Mouse (Mus musculus): ENCODE data around the gene Apod.
"Not testable (repeated sequence)": the region's sequence is repeated elsewhere in the genome, so short reads cannot be mapped to it uniquely, and the experiment has no call there.

The Apod gene

DNA sequence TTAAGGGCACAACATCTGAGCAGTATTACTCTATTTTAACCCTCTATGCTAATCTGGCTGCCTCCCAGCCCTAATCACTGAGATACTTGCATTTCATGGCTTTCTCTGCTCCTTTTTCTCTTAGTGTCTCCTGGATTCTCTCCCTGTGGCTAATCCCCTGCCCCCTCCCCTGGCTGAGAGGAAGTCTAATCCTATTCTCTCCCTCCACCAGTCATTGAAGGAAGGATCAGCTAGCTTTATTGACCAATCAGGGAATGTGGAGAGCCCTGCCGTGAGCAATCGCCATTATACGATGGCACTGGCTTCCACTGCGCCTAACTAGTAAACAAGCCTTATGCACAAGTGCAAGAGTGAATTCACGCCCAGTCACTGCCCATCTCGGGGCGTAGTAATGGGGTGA, 6.3 kb upstream of the Apod start:
- no peak for DNase-seq

DNA sequence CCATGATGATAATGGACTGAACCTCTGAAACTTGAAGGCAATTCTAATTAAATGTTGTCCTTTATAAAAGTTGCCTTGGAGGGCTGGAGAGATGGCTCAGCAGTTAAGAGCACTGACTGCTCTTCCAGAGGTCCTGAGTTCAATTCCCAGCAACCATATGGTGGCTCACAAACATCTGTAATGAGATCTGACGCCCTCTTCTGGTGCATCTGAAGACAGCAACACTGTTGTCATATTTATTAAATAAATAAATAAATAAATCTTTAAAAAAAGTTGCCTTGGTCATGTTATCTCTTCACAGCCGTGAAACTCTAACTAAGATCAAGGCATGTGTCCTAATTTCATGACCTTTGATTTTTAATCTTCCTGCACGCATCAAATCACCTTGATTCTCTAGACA, 5.1 kb upstream of the Apod start:
- not testable (repeated sequence) for DNase-seq

DNA sequence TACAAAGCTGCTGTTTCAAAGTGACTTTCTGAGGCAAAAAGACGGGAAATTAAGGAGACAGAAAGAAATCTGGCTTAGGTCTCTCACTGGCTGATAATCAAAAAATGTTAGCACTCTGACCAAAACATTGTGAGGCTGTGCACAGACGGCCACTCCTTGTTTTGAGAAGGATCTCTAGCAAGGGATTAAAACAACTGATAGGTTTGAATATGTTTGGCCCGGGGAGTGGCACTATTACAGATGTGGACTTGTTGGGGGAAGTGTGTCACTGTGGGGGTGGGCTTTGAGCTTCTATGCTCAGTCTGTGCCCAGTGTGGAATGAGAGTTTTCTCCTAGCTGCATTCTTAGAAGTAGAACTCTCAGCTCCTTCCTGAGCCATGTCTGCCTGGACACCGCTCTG, 4.7 kb upstream of the Apod start:
- DNase-seq: no peak

DNA sequence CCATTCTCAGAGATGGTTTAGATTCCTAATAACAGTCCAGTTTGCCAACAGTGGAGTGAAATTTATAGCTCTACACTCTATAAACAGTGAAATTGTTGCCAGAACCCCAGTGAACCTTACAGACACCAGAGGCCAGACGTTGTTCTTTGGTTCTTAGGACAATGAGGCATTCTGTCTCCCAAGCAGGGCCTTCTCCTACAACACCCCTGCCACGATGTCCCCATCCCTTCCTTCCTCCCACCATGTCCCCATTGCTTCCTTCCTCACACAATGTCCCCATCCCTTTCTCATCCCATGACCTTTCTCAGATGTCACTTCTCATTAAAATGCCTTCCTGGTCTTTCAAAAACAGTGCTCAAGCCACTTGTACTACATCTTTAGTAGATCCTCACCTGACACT, 3.8 kb upstream of the Apod start:
- no peak for DNase-seq

DNA sequence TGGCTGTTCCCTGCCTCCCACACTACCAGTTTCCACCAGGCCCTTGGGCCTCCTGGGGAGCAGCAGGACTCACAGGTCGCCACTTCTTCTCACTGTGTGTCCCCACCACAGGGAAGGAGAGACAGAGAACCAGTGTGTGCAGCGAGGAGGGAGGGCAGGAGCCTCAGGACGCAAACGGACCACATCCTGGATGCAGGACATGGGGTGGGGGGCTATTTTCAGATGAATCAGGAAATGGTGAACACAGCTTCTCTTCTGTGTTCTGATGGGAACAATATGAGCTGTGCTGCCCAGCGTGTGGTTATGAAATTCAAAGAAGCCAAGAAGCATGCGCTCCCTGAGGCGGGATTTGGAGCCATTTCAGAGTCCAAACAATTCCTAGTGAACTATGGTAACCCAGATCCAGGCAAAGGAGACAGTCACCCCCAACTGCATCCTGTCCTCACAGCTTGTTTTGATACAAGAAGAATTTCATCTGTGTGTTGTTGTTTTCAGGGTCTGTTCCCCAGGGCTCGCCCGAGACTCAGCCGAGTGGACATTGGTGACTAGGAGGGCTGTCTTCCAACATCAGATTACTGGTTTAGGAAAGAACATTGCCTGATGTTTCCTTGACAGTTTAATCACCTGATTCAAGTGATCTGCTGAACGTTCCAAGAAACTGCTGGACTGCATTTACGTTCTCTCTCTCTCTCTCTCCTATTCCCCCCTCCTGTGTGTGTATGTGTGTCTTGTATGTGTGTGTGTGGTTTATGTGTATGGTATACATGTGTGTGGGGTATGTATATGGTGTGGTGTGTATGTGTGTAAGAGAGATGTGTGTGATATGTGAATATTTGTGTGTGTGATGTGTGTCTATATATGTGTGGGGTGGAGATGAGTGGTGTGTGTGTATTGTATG, 1.9 kb upstream of the Apod start:
- not testable (repeated sequence) for DNase-seq

DNA sequence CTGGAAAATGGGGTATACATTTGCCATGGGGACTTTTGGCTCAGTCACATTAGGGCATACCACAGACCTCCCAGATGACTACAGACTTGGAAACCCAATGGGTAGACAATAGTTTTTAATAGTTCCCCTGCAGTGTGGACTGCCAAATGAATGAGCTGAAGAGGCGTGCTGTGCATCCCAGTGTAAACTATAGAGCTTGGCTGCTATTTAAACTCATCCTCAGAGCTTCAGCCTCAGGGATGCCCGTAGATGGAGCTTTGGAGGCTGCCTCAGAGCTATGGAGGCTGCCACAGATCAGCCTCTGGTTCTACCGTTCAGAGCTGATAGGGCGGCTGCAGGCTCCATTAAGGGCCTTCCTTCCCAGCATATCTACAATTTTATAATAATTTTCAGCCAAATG, 686 bp upstream of the Apod start:
- no peak for DNase-seq

DNA sequence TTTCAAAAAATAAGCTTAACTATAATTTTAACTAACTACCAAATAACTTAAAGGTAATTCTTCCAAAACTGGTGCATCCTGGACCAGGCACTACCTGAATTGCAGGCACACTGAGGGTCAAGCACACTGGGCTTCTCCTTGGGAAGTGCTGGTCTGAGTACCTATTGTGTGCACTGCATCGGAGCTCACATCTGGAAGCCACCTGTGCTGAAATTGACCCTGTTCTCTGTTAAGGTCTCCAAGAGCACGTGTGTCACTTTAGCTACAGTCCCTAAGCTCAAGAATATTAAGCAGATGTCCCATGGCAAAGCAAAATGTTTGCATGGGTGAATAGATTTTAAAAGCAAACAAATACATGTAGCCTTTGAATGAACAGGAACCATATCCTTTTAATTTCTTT, 997 bp downstream of the Apod start:
- DNase-seq: no peak

DNA sequence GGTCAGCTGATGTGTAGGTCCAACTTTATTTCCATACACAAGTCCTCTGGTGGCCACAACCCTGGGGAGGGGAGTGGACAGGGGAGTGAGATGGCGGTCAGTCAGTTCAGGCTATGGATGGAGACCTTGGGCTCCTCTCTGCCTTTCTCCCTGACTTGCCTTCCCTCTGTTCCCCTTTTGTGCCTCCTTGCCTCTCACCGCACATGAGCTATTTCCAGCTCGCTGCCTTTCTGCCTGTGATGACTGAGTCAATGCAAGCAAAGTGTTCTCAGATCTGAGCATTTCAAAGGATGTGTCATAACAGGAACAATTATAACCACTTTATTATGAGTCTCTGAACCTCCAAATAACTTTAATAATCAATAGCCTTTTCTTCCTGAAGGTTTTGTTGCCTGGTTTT, 2.3 kb downstream of the Apod start:
- DNase-seq: no peak

DNA sequence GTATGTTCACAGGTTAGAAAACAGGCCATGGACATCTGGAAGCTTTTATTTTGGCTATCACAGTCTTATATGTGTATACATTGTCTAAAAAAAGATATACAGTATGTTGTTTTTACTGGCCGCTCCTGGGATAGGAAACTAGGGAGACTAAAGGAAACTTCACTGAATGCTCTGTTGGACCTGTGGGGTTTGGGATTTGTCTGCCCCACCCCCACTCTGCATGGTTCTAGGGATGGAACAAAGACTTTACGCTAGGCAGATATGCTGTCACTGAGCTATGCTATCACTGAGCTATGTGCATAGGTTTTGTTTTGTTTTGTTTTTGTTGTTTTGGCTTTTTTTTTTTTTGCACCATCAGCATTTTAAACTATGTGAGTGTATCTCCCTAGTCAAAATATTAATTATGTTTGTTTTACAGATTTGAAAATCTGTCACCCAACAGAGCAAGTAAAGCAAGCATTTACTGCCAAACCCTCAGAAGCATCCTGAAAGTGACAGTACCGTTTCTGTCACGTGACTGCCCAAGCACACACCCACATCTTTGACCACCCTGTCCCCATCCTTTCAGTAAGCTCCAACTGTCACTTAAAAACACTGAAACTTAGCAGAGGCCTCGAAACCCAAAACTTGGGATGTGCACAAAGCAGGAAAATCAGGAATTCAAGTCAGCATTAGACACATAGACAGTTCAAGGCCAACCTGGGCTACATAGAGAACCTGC, 9.2 kb downstream of the Apod start:
- no peak for DNase-seq

DNA sequence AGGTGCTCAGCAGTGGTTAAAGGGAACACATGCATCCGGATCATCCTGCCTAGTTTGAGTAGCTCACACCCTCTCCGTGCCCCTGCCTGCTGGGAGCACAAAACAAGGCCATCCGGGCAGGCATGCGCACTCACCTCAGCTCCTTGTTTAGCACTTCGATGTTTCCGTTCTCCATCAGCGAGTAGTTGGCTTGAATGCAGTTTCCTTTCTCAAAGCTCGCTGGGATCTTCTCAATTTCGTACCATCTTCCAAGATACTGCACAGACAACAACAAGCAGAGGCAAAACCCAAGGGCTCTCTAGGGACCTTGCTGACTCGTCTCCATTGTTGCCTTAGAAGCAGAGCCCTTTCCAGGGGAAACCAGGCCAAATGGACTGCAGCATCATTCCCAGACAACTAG, 11.3 kb downstream of the Apod start:
- DNase-seq: no peak

DNA sequence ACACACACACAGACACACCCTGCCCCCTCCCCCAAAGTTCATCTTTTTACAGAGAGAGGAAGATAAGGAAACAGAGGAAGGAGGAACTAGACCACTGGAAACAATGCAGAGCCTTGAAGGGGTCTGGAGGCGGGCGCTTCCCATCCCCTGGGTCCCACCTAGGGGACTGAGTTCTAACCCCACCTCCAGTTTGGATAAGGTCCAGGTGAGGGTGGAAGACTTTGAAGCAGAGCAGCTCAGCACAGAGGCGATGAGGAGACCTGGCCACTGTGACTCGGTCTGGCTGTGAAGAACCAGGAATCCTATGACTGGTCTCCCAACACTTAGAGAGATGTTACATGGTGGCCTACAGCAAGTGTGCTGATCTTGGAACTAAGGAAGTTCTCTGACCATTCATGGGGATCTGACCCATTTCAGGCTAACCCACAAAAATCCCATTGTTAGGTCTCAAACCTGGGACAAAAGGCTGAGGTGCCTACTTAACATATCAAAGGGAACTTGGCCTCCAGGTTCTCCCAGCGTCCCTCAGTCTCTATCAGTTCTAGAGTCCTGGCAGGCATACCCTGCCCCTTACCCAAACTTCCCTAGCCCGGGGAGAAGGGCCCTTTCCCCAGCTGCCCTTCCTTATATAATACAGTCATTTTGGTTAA, 13.6 kb downstream of the Apod start:
- DNase-seq: no peak

DNA sequence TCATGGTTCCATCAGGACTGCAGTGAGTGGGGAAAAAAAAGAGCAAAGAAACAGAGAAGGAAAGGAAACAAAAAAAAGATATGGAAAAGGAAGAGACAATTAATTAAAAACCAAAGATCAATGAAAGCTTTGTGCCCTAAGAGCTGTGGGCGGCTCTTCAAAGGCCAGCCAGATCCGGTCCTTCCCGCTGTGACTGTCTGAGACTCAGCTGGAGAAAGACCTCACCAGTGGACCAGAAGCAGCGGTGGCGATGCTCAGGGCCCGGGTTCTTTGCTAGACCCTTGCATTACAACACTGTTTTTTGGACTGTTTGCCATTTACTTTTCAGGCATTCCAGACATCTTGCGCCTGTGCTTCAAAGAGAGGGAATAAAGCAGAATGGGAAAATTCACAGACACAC, 14.1 kb downstream of the Apod start:
- DNase-seq: no peak

DNA sequence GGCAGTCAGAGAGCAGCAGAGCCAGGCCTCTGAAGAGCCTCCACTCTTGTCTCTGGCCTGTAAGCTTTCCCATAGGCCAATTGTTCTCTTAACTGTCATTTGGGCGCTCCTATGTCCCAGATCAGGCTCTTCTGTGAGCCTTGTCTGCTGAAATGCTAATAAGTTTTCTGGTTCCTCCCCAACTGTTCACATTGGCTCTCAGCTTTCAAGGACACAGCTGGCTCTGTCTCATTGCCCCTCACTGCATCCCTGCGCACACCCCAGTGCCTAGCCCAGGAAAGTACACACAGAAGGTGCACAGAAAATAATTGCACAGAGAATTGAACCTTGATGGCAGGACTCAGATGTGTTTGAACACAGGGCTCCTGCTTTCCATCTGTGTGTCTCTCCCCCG, 14.7 kb downstream of the Apod start:
- no peak for DNase-seq

DNA sequence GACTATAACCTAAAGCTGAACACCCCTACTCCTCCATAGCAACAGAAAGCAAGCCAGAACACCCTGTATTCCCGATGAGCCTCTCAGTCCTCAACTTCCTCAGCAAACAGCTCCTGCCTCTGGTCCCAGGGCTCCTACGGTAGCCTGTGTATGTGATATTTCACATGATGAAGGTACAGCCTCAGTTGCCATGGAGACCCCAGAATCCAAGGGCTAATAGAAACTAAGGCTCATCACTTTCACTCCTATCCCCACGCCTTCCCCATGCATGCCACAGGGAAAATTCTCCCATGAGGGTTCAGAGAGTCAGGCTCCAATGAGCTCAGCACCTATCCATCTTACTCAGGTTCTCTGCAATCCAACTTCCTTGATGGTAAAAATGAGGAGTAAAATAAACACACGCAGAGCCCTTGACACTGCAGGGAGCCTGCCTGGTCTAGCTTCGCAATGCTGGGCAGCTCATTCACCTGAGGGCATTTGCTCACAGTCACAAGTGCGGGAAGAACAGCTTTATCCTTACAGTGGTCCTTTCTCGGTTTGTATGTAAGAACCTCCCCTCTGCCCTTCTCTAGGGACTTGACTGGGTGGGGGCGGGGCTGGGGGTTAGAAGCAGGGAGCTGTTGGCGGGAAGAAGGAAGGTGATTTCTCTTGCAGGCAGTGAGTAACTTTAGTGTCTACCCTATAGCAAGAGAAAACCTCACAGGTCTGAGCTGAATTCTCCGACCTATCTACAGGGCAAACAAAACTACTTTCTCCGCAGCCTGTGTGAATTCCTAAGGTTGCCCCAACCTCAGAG, 15.2 kb downstream of the Apod start:
- DNase-seq: no peak

DNA sequence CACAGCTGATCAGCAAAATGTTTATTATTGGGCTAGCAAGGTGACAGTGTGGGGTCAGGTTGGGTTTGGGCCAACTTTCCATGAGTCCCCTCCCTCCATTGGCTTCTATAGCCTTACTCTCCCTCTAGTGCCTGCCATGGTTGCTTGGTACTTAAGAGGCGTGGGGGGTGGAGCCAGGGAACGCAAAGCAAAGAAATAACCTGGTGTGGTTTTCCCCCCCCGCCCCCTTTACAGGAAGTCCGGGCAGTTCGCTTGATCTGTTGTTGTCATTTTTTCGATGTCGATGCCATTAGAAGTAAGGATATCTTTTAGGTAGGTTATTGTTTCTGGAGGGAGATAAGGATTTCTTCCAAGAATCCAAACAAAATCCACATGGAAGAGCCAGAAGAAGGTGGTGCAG, 17.5 kb downstream of the Apod start:
- DNase-seq: no peak

DNA sequence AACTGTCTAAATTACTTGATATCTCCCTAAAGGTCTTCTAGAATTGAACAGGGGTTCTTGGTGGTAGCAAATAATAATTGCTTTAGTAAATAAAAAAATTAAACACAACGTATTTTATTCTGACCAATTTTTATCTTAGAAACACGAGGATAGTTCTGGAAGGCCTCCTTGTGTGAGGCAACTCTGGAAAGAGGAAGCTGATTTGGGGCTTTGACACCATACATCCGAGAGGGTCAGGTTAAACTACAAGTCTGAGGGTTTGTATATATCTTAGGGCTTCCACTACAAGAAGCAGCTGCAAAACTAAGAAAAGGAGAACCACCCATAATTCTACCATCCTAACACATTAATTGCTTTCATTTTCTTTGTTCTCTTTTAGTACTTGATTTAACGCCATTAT, 20.8 kb downstream of the Apod start:
- no peak for DNase-seq

DNA sequence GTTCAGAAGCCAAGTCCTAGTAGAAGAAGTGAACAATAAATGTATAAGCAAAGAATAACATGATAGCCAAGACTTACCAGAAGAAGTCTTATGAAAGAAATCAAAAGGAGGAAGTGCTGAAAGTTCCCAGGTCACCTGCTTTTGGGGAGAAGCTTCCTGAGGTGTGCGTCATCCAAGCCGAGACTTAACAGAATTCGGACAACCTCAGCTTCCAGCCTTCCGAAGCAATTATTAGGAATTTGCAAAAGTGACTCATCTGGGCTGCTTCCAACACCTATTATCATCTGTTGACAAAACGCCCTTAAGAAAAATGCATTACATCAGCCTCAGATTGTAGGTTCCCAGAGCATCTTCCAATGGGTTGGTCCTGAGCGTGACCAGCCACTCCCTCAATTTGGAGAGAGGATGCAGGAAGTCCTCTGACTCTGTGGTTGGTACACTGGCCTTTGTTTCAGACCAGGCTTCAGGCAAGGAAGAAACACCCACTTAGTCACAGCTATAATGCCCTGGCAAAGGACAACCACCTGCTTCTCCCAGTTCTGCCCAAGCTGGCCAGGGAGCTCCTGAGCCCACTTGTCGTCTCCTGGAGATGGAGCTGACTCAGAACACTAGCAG, 23.8 kb downstream of the Apod start:
- no peak for DNase-seq

DNA sequence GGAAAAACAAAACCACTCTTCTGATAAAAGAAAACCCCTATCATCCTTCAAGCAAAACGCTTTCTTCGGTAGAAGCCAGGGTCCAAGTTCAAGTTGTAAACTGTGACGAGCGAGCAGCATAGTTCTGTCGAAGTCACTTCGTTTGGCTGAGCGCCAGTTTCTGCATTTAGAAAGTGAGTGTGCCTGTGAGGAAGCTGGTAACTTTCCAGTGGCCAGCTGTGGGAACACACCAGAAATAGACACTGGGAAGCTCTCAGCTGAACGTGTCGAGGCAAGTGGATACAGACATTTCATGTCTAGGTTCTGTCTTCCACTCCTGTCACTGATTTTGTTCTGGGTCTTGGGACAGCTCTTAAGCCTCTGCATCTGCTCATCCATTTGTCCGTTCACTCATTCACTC, 24.3 kb downstream of the Apod start:
- peak in 1 of 2 experiments; percentile 28 for DNase-seq

DNA sequence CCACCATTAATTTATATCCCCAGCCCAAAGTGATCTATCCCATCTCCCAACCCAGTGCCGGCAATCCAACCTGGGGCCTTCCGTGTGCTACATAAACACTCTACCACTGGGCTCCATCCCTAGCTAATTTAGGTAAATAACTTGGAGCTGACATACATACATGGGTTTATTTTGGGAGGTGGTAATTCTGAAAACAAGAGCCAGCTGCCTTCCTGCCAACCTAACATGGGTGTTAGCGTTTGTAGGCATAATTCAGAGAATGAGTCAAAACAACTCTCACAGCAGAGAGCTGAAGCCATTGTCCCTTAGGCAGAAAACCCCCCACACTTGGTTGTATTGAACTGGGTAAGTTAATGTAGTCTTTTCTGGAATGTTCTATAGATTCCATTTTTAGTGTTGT, 26.9 kb downstream of the Apod start:
- no peak for DNase-seq

DNA sequence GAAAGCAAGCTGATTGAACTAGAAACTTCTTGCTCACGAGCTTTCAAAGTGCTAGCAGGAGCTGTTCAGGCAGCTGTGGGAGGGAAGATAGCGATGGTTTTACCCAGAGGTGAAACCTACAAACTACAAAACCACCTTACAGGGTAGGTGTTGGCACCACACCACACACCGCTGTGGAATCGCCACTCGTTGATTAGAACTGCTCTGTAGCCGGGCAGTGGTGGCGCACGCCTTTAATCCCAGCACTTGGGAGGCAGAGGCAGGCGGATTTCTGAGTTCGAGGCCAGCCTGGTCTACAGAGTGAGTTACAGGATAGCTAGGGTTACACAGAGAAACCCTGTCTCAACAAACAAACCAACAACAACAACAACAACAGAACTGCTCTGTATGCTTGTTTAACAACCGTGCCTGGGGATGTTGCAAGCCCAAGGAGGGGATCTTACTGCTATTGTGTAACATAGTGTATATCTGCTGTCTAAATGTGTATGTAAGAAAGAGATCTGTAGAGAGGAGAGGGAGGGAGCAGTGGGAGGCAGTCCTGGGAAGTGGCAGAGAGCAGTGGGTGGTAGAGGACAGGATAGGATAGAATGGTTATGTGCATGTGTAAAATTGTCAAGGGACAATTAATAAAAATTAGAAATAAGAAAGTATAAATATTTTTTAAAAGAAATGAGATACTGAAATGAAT, 27.7 kb downstream of the Apod start:
- DNase-seq: no peak

DNA sequence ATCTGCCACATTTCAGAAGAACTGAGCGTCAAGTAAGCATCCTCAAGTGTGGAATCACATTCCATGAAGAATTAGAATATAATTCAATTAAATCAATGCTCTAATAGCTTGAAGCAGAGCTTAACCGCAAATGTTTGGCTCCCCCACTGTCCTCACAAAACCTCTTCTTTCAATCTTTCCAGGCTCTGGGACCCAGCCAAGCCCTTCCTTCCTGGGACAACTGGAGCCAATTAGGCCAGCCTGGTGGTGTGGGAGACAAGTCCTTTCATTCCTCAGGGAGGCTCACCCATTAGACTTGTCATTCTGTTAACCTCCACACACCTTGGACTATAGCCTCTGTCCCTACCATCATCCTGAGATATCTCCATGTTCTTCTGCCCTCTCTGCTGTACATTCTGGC, 32.6 kb downstream of the Apod start:
- DNase-seq: peak in 1 of 2 experiments; percentile 49

DNA sequence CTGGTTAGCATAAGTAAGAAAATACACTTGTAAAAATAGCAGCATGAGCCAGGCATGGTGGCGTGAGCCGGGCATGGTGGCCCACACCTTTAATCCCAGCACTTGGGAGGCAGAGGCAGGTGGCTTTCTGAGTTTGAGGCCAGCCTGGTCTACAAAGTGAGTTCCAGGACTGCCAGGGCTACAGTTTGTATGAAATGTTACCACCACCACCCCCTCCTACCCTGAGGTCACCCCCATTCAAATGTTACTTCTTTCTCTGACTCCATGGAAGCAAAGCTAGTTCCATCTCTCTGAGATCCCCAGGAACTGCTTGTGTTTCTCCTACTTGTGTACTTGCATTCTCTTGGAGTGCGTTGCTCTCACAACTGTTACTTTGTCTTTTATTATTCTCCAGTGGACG, 34.4 kb downstream of the Apod start:
- no peak for DNase-seq

All from cerebellum, postnatal 25 days (tissue).